Comparison of ENCODE assay signal across 18 mouse cellular contexts in genomic region chr14:24458191-24458590, GRCm38 (mm10). TPM values are rescaled to one million over a fixed set of nuclear protein-coding genes. Genes with fewer than 3 reads are reported as not detected.
DNase-seq lines count a peak whose midpoint lies in the region; TF ChIP-seq lines count a peak whose summit lies in the region.
"Had no signal": no experiment of that assay in that cellular context is flagged by ENCODE, and none has a peak within 500 bp of the region (broad histone marks: within the 10 kb centered on the region; RNA-seq: fewer than 3 reads in every experiment).

No protein-coding gene starts in this region.

- H3K27ac ChIP-seq in CH12.LX (ENCODE audit: insufficient read depth, low read depth) = no peak overlapping the region

- no peak for TF ChIP-seq CTCF in CH12.LX (conservative IDR thresholded peaks at IDR 0.05 in 1 of 2, IDR thresholded peaks at IDR 0.05 in 1 of 2; ENCODE audit: low read depth in 2 of 2, low read length in 2 of 2)

- 0 out of 2 replicates have a peak, but pooled peaks have one; percentile 40 for TF ChIP-seq EP300 in CH12.LX (IDR thresholded peaks at IDR 0.05; ENCODE audit: low read length)

- peak; percentile 92 for DNase-seq in A20 (ENCODE audit: low read depth, low spot score)
- peak; percentile 73 for DNase-seq in CH12.LX (ENCODE audit: extremely low read depth)
- no peak for DNase-seq in cerebellum, adult 9-10 months
- DNase-seq in ovary, postnatal 14 days (ENCODE audit: low spot score) = no peak
- DNase-seq: adrenal gland, adult 2 months; adrenal gland, adult 8-10 months; adrenal gland, postnatal 10 days; adrenal gland, postnatal 14 days; adrenal gland, postnatal 25 days; adrenal gland, postnatal 36 days; B cell, adult 2 months; cerebellum, adult 11 months; cerebellum, adult 11-12 months; cerebellum, adult 18-20 months; cerebellum, adult 2 months; cerebellum, adult 8-10 months had no signal

- TF ChIP-seq POLR2A in CH12.LX (IDR thresholded peaks at IDR 0.05; ENCODE audit: low read depth, low read length) = no peak

- H3K4me3 ChIP-seq in CH12.LX (replicated peaks in 1 of 3; ENCODE audit: low read depth in 2 of 3, low read length in 2 of 3, poor library complexity in 1 of 3) = no peak overlapping the region

- H3K36me3 ChIP-seq in CH12.LX (replicated peaks in 1 of 2; ENCODE audit: control insufficient read depth in 1 of 2, insufficient read depth in 1 of 2, low read length in 1 of 2) = peaks cover 87 to 95% of the 10 kb centered on the region in 2 experiments

- no peak for TF ChIP-seq RAD21 in CH12.LX (IDR thresholded peaks at IDR 0.05; ENCODE audit: low read depth, low read length)

- no peak overlapping the region for H3K4me2 ChIP-seq in CH12.LX (ENCODE audit: insufficient read depth, low read depth, poor library complexity, severe bottlenecking)

- H3K9me3 ChIP-seq in CH12.LX (replicated peaks; ENCODE audit: low read length) = no peaks in the 10 kb centered on the region
- H3K9me3 ChIP-seq: G1E had no signal

- H3K27me3 ChIP-seq in CH12.LX (replicated peaks) = no peaks in the 10 kb centered on the region
- H3K27me3 ChIP-seq: Patski had no signal

- in situ Hi-C loops in CH12.LX (cut with MboI; ENCODE audit: low pct_ligation_motif_present, low pct_unique_long_range_greater_than_20kb, low sequenced_read_pairs) = no loop called here

- H3K4me1 ChIP-seq in CH12.LX (ENCODE audit: control insufficient read depth in 1 of 2, insufficient read depth in 2 of 2) = peaks cover 0 to 38% of the 10 kb centered on the region in 2 experiments; a peak in 2 of 4 replicates

- H3K9ac ChIP-seq in CH12.LX (ENCODE audit: insufficient read depth, low read depth) = no peak overlapping the region

- dilution Hi-C loops in CH12.LX (cut with MboI; ENCODE audit: extremely low pct_ligation_motif_present, extremely low pct_unique_long_range_greater_than_20kb, low sequenced_read_pairs) = no loop called here

- H3K79me2 ChIP-seq in CH12.LX (replicated peaks; ENCODE audit: control insufficient read depth, extremely low read depth, insufficient read depth, poor library complexity, severe bottlenecking) = no peaks in the 10 kb centered on the region

TF ChIP-seq in CH12.LX, 34 proteins besides CTCF, POLR2A, EP300 and RAD21:
- TF ChIP-seq BHLHE40 (IDR thresholded peaks at IDR 0.05; ENCODE audit: low read depth, low read length) (no peak), CHD1 (IDR thresholded peaks at IDR 0.05; ENCODE audit: low read depth, low read length) (no peak)

RNA-seq across cellular contexts. Expression of gene Polr3a, which starts 28.7 kb away (rescaled TPM):
- 15.9 and 17.0 TPM in 2 replicates for total RNA-seq in CH12.LX (2012; rRNA removed)
- 10.8 and 11.6 TPM in 2 replicates for total RNA-seq in CH12.LX (2014; rRNA removed)
- polyA plus RNA-seq in CH12.LX (2012; ENCODE audit: insufficient read length, low read depth) = 18.4 and 18.9 TPM in 2 replicates

RNA-seq across cellular contexts. Expression of gene Rps24, which starts 28.7 kb away (rescaled TPM):
- total RNA-seq in CH12.LX (2012; rRNA removed) = 2,823 and 3,216 TPM in 2 replicates
- 7,057 and 7,430 TPM in 2 replicates for total RNA-seq in CH12.LX (2014; rRNA removed)
- polyA plus RNA-seq in CH12.LX (2012; ENCODE audit: insufficient read length, low read depth) = 3,420 and 4,075 TPM in 2 replicates

Comparison
In these comparisons a context has a peak if more than half of its experiments do, and no peak if none do; other contexts are left out.
1. DNase-seq: peak in A20 (single experiment) and CH12.LX (single experiment); none in cerebellum, adult 9-10 months (single experiment) and ovary, postnatal 14 days (single experiment).